Mouse (Mus musculus): ENCODE measurements around the gene Tmem132d. TPM values are rescaled to one million over a fixed set of nuclear protein-coding genes. Genes with fewer than 3 reads are reported as not detected.
"Not testable (repeated sequence)": the region's sequence is repeated elsewhere in the genome, so short reads cannot be mapped to it uniquely, and the experiment has no call there.

Tmem132d gene
- polyA plus RNA-seq, 1 experiment: not detected

DNA sequence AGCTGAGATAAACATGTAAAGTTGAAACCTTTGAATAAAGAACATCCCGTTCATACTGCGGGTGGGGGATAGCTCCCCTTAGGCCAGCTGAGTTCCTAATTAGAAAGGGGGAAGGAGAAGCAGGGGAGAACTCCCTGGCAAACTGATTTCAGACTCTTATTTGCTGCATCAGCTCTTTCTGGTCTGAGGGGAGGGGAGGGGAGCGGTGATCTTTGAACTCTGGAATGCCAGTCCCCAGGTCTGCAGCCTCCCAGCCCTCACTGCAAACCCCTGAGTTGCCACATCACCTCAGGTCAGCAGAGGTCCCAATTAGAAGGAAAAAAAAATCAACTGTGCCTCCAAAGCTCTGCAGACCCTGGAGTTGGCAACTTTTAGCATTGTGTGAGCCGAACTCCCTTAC, 482.3 kb downstream of the Tmem132d start:
- 79% methylated on average over 4 of the region's 4 CpGs for WGBS
- TF ChIP-seq CTCF (IDR thresholded peaks at IDR 0.05; ENCODE audit: control insufficient read depth, insufficient read depth, low read length) (no peak), POLR2A (IDR thresholded peaks at IDR 0.05; ENCODE audit: borderline replicate concordance, control insufficient read depth, low read depth, low read length) (no peak)
- no peak overlapping the region for H3K4me3 ChIP-seq (replicated peaks; ENCODE audit: control insufficient read depth, low read depth, low read length)
- H3K4me1 ChIP-seq (ENCODE audit: control insufficient read depth, insufficient read depth, low read length): no peaks in the 10 kb centered on the region
- H3K27ac ChIP-seq (ENCODE audit: control insufficient read depth, insufficient read depth, low read depth, low read length, poor library complexity): no peak overlapping the region

- H3K27ac ChIP-seq (ENCODE audit: control insufficient read depth, insufficient read depth, low read depth, low read length, poor library complexity): no peak overlapping the region
- TF ChIP-seq CTCF (IDR thresholded peaks at IDR 0.05; ENCODE audit: control insufficient read depth, insufficient read depth, low read length) (no peak), POLR2A (IDR thresholded peaks at IDR 0.05; ENCODE audit: borderline replicate concordance, control insufficient read depth, low read depth, low read length) (no peak)
- no peaks in the 10 kb centered on the region for H3K4me1 ChIP-seq (ENCODE audit: control insufficient read depth, insufficient read depth, low read length)
- no peak overlapping the region for H3K4me3 ChIP-seq (replicated peaks; ENCODE audit: control insufficient read depth, low read depth, low read length)
- 27% methylated on average over 8 of the region's 8 CpGs for WGBS
Observed at GRCm38 (mm10) chr5:127947275-127947674, 485.6 kb downstream of the Tmem132d start.

DNA sequence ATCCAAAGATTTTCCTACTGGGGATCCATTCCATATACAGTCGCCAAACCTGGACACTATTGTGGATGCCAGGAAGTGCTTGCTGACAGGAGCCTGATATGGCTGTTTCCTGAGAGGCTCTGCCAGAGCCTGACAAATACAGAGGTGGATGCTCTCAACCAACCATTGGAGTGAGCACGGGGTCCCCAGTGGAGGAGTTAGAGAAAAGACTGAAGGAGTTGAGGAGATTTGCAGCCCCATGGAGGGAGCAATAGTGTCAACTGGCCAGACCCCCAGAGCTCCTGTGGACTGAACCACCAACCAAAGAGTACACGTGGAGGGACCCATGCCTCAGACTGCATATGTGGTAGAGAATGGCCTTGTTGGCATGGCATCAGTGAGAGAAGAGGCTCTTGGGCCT, 490.7 kb downstream of the Tmem132d start:
- WGBS: 76% methylated on average over 3 of the region's 3 CpGs
- H3K4me1 ChIP-seq (ENCODE audit: control insufficient read depth, insufficient read depth, low read length); H3K27ac ChIP-seq (ENCODE audit: control insufficient read depth, insufficient read depth, low read depth, low read length, poor library complexity); H3K4me3 ChIP-seq (replicated peaks; ENCODE audit: control insufficient read depth, low read depth, low read length): not testable (repeated sequence)

GRCm38 (mm10) chr5:127937914-127938313, 495.0 kb downstream of the Tmem132d start:
- Histone ChIP-seq H3K4me3 (replicated peaks; ENCODE audit: control insufficient read depth, low read depth, low read length) (no peak overlapping the region), H3K27ac (ENCODE audit: control insufficient read depth, insufficient read depth, low read depth, low read length, poor library complexity) (no peak overlapping the region), H3K4me1 (ENCODE audit: control insufficient read depth, insufficient read depth, low read length) (no peaks in the 10 kb centered on the region)
- TF ChIP-seq POLR2A (IDR thresholded peaks at IDR 0.05; ENCODE audit: borderline replicate concordance, control insufficient read depth, low read depth, low read length) (no peak), CTCF (IDR thresholded peaks at IDR 0.05; ENCODE audit: control insufficient read depth, insufficient read depth, low read length) (no peak)
- 71% methylated on average over 3 of the region's 3 CpGs for WGBS

GRCm38 (mm10) chr5:127929687-127930086, 503.2 kb downstream of the Tmem132d start:
- Histone ChIP-seq H3K4me3 (replicated peaks; ENCODE audit: control insufficient read depth, low read depth, low read length) (no peak overlapping the region), H3K27ac (ENCODE audit: control insufficient read depth, insufficient read depth, low read depth, low read length, poor library complexity) (no peak overlapping the region), H3K4me1 (ENCODE audit: control insufficient read depth, insufficient read depth, low read length) (no peaks in the 10 kb centered on the region)
- WGBS: 79% methylated on average over 14 of the region's 14 CpGs
- TF ChIP-seq CTCF (IDR thresholded peaks at IDR 0.05; ENCODE audit: control insufficient read depth, insufficient read depth, low read length) (no peak), POLR2A (IDR thresholded peaks at IDR 0.05; ENCODE audit: borderline replicate concordance, control insufficient read depth, low read depth, low read length) (no peak)

DNA sequence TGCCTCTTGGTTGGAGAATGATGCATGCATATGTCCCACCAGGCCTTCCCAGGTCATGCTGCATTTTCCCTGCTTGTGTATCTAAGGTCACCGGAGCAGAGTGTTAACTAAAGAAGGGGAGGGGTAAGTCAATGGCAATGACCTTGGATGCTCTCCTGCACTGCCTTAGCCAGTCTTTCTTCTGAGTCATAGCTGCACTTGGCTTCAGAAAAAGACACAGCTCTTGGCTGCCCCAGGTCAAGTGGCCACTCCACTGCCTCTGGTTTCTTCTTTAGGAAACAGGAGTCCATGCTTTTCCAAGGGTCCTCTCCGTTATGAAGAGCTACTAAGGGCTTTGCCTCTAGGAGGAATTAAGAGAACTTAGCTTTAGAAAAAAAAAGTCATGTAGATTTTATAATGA, 506.2 kb downstream of the Tmem132d start:
- no peaks in the 10 kb centered on the region for H3K4me1 ChIP-seq (ENCODE audit: control insufficient read depth, insufficient read depth, low read length)
- no peak overlapping the region for H3K4me3 ChIP-seq (replicated peaks; ENCODE audit: control insufficient read depth, low read depth, low read length)
- TF ChIP-seq POLR2A (IDR thresholded peaks at IDR 0.05; ENCODE audit: borderline replicate concordance, control insufficient read depth, low read depth, low read length) (no peak), CTCF (IDR thresholded peaks at IDR 0.05; ENCODE audit: control insufficient read depth, insufficient read depth, low read length) (no peak)
- WGBS: 78% methylated on average over 2 of the region's 2 CpGs
- H3K27ac ChIP-seq (ENCODE audit: control insufficient read depth, insufficient read depth, low read depth, low read length, poor library complexity): no peak overlapping the region

DNA sequence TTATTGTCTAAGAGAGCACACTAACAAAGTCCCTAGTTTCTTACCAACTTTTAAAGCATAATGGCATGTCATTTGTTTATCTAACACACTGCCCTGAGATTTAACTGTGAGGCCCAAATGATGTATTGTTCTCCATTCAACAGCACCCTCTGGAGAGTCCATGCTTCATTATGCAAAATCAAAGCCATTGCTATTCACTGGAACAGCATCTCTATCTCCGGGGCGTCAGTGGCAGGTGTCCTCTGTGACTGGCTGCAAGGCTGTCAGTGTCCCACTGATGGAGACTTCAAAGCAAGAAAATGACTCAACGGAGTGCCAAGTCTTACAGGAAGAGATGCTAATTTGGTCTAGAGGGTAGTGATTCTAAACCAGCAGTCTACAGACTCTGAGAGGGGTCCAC, 508.8 kb downstream of the Tmem132d start:
- H3K27ac ChIP-seq (ENCODE audit: control insufficient read depth, insufficient read depth, low read depth, low read length, poor library complexity): no peak overlapping the region
- WGBS: 74% methylated on average over 3 of the region's 3 CpGs
- TF ChIP-seq POLR2A (IDR thresholded peaks at IDR 0.05; ENCODE audit: borderline replicate concordance, control insufficient read depth, low read depth, low read length) (no peak), CTCF (IDR thresholded peaks at IDR 0.05; ENCODE audit: control insufficient read depth, insufficient read depth, low read length) (no peak)
- H3K4me3 ChIP-seq (replicated peaks; ENCODE audit: control insufficient read depth, low read depth, low read length): no peak overlapping the region
- H3K4me1 ChIP-seq (ENCODE audit: control insufficient read depth, insufficient read depth, low read length): no peaks in the 10 kb centered on the region

GRCm38 (mm10) chr5:127919171-127919570, 513.7 kb downstream of the Tmem132d start:
- Histone ChIP-seq H3K4me3 (replicated peaks; ENCODE audit: control insufficient read depth, low read depth, low read length) (no peak overlapping the region), H3K4me1 (ENCODE audit: control insufficient read depth, insufficient read depth, low read length) (no peaks in the 10 kb centered on the region), H3K27ac (ENCODE audit: control insufficient read depth, insufficient read depth, low read depth, low read length, poor library complexity) (no peak overlapping the region)
- TF ChIP-seq CTCF (IDR thresholded peaks at IDR 0.05; ENCODE audit: control insufficient read depth, insufficient read depth, low read length) (no peak), POLR2A (IDR thresholded peaks at IDR 0.05; ENCODE audit: borderline replicate concordance, control insufficient read depth, low read depth, low read length) (no peak)
- 80% methylated on average over 1 of the region's 1 CpGs for WGBS

DNA sequence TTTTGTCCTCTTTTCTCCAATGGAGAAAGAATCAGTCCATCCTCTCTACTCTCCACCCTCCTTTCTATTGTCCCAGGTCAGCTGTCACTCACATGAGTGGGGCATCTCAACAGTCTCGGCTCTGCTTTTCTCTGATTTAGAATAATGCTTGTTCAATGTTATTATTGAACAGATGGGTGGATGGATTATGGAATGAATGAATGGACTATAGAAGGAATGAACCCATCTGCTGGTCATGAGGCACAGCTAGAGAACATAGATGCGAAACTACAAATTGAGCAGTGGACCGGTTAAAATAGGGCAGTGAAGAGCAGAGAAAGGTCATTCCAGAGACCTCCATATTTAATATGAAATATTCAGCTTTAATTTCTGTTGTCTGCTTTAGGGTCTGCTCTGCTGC, 514.5 kb downstream of the Tmem132d start:
- Histone ChIP-seq H3K27ac (ENCODE audit: control insufficient read depth, insufficient read depth, low read depth, low read length, poor library complexity) (no peak overlapping the region), H3K4me3 (replicated peaks; ENCODE audit: control insufficient read depth, low read depth, low read length) (no peak overlapping the region), H3K4me1 (ENCODE audit: control insufficient read depth, insufficient read depth, low read length) (no peaks in the 10 kb centered on the region)
- 80% methylated on average over 3 of the region's 3 CpGs for WGBS
- TF ChIP-seq POLR2A (IDR thresholded peaks at IDR 0.05; ENCODE audit: borderline replicate concordance, control insufficient read depth, low read depth, low read length) (no peak), CTCF (IDR thresholded peaks at IDR 0.05; ENCODE audit: control insufficient read depth, insufficient read depth, low read length) (no peak)
